Mouse (Mus musculus) hindbrain, postnatal 0 days (tissue): ENCODE results near the gene Gm3159. TPM values are rescaled to one million over a fixed set of nuclear protein-coding genes. Genes with fewer than 3 reads are reported as not detected.
"Not testable (repeated sequence)": the region's sequence is repeated elsewhere in the genome, so short reads cannot be mapped to it uniquely, and the experiment has no call there.

ENCODE experiments used
- ATAC-seq: fragments of 200-750 bp; cut with Nextera tagmentation; 2 replicates; pipeline ENCODE4 v1.8.0; 2017; ENCODE audit warnings: mild to moderate bottlenecking, moderate TSS enrichment, moderate library complexity
- DNase-seq: peaks from one replicate; pipeline ENCODE4 v3.0.0-alpha.2; 2015; ENCODE audit warnings: low spot score
- H3K27ac ChIP-seq: fragments of 300-500 bp; sonication (generic); 2 replicates; pipeline ENCODE4 v1.5.1; 2014; ENCODE audit warnings: mild to moderate bottlenecking
- H3K27me3 ChIP-seq: fragments of 300-500 bp; sonication (generic); 2 replicates; pipeline ENCODE4 v1.6.1; 2014; ENCODE audit warnings: low read length, mixed read lengths; ENCODE audit not compliant: insufficient read depth
- H3K36me3 ChIP-seq: fragments of 300-500 bp; sonication (generic); 2 replicates; pipeline ENCODE4 v1.6.1; 2014; ENCODE audit warnings: low read length, mixed read lengths; ENCODE audit not compliant: insufficient read depth
- H3K4me1 ChIP-seq: fragments of 300-500 bp; sonication (generic); 2 replicates; pipeline ENCODE4 v1.6.1; 2014; ENCODE audit warnings: antibody characterized with exemption, low read length, mixed read lengths; ENCODE audit not compliant: insufficient read depth
- H3K4me2 ChIP-seq: fragments of 300-500 bp; sonication (generic); 2 replicates; pipeline ENCODE4 v1.6.1; 2014; ENCODE audit warnings: low read depth, mild to moderate bottlenecking, low read length, moderate library complexity, mixed read lengths
- H3K4me3 ChIP-seq: fragments of 300-500 bp; sonication (generic); 2 replicates; pipeline ENCODE4 v1.5.1; 2014; ENCODE audit warnings: low read length
- H3K9ac ChIP-seq: fragments of 300-500 bp; sonication (generic); replicated peaks from 2 replicates; pipeline ENCODE4 v1.6.1; 2014; ENCODE audit warnings: mild to moderate bottlenecking, low read length, moderate library complexity, mixed read lengths
- H3K9me3 ChIP-seq: fragments of 300-500 bp; sonication (generic); 2 replicates; pipeline ENCODE4 v1.6.1; 2016; ENCODE audit warnings: low read length, mixed read lengths
- CTCF ChIP-seq: IDR thresholded peaks from 2 replicates; pipeline ENCODE4 v1.5.1; 2016; ENCODE audit warnings: antibody characterized with exemption, control low read depth, low read depth
- WGBS: fragments of 180-500 bp; shearing (Covaris S2); extraction: QIAGEN DNeasy Blood & Tissue Kit; methylation state at CpG from one replicate; pipeline ENCODE4 v1.1.7; 2014; 5-methylcytosine and 5-hydroxymethylcytosine counted together
- polyA plus RNA-seq: library from polyadenylated mRNA; unstranded; fragments of >200 nt; fragmentation: Nextera tagmentation; extraction: Ambion mirVana; gene quantifications from 2 replicates; pipeline ENCODE4 v1.2.1, GENCODE M21; 2015
- total RNA-seq: library from RNA; depleted of rRNA; stranded (reverse); fragments of >200 nt; gene quantifications from 2 replicates; pipeline ENCODE4 v1.2.3, GENCODE M21; 2014; rRNA removed

Gene Gm3159
- total and polyA plus RNA-seq, 2 experiments from 2014 or later: not detected

DNA sequence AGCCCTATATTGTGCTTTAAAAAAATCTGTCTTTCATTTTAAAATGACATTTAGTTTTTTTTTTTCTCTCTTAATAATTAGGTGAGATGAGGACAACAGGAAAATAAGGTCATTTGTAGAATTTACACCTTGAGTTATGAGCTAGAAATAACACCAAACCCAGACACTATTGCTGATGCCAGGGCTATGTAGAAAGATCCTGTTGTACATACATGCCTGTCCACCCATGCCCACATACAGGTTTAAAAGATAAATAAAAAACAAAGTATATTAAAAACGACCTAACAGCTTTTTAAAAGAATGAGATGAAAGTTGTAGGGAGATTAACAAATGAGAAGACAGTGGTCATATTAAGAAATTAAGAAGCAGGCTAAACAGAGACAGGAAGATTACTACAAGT, 12.6 kb downstream of the Gm3159 start:
- ATAC-seq, H3K9me3 ChIP-seq, H3K36me3 ChIP-seq, H3K9ac ChIP-seq, H3K4me3 ChIP-seq, H3K27me3 ChIP-seq, H3K4me2 ChIP-seq, H3K27ac ChIP-seq, DNase-seq, H3K4me1 ChIP-seq: not testable (repeated sequence)
- 75% methylated on average over 1 of the region's 1 CpGs for WGBS

GRCm38 (mm10) chr14:4414965-4415835, 17.9 kb downstream of the Gm3159 start, which contains the start of gene Gm3164:
Gene Gm3164 (plus strand): TSS chr14:4415448.
- Histone ChIP-seq H3K4me3 (peak within 1 kb of the TSS; percentile 37), H3K4me2 (peak within 1 kb of the TSS; percentile 48)
- peak; percentile 1 for DNase-seq
- not testable (repeated sequence) for H3K27ac ChIP-seq, H3K4me1 ChIP-seq, H3K27me3 ChIP-seq, H3K9ac ChIP-seq, ATAC-seq, H3K36me3 ChIP-seq, H3K9me3 ChIP-seq
- 3% methylated on average over 20 of the region's 59 CpGs for WGBS
- peak; percentile 37 for TF ChIP-seq CTCF

- not testable (repeated sequence) for H3K4me1 ChIP-seq, H3K4me2 ChIP-seq, H3K36me3 ChIP-seq, ATAC-seq, H3K9ac ChIP-seq, H3K9me3 ChIP-seq, H3K4me3 ChIP-seq, DNase-seq, H3K27ac ChIP-seq, H3K27me3 ChIP-seq
These were observed 33.4 kb downstream of the Gm3159 start, which contains the start of gene Gm3173 for GRCm38 (mm10) chr14:4430692-4431091. Gene Gm3173 (plus strand): TSS chr14:4430992.

Other genes with a start within 250 kb of the Gm3159 start
- not detected in 2 replicates for gene Gm3127, start 232.5 kb upstream of the Gm3159 start, total RNA-seq
- gene Gm3127, start 232.5 kb upstream of the Gm3159 start, polyA plus RNA-seq: not detected in 2 replicates
- 3.9 and 5.5 TPM in 2 replicates for gene Gm2974, start 214.9 kb upstream of the Gm3159 start, total RNA-seq
- 5.3 and 8.9 TPM in 2 replicates for gene Gm2974, start 214.9 kb upstream of the Gm3159 start, polyA plus RNA-seq
- gene Gm3138, start 147.9 kb upstream of the Gm3159 start, total RNA-seq: not detected in 2 replicates
- gene Gm3138, start 147.9 kb upstream of the Gm3159 start, polyA plus RNA-seq: not detected in 2 replicates
- not detected in 2 replicates for gene Gm3149, start 80.2 kb upstream of the Gm3159 start, total RNA-seq
- gene Gm3149, start 80.2 kb upstream of the Gm3159 start, polyA plus RNA-seq: not detected in 2 replicates
- gene 2610042L04Rik, start 62.8 kb upstream of the Gm3159 start, total RNA-seq: 2.8 and 4.2 TPM in 2 replicates
- 4.9 and 7.0 TPM in 2 replicates for gene 2610042L04Rik, start 62.8 kb upstream of the Gm3159 start, polyA plus RNA-seq
- gene Gm3164, start 17.9 kb downstream of the Gm3159 start, total RNA-seq: 1.1 and 1.5 TPM in 2 replicates
- 4.1 and 6.4 TPM in 2 replicates for gene Gm3164, start 17.9 kb downstream of the Gm3159 start, polyA plus RNA-seq
- gene Gm3173, start 33.5 kb downstream of the Gm3159 start, total RNA-seq: 13.8 TPM in 1 of 2 replicates, not detected in the other
- 2.0 TPM in 2 replicates for gene Gm3173, start 33.5 kb downstream of the Gm3159 start, polyA plus RNA-seq
- gene Gm3182, start 84.2 kb downstream of the Gm3159 start, total RNA-seq: not detected in 2 replicates
- gene Gm3182, start 84.2 kb downstream of the Gm3159 start, polyA plus RNA-seq: not detected in 2 replicates
- not detected in 2 replicates for gene Gm3047, start 157.9 kb downstream of the Gm3159 start, total RNA-seq
- not detected in 2 replicates for gene Gm3047, start 157.9 kb downstream of the Gm3159 start, polyA plus RNA-seq
- gene Gm8159, start 234.8 kb downstream of the Gm3159 start, total RNA-seq: 0.31 TPM in 1 of 2 replicates, not detected in the other
- 0.23 TPM in 1 of 2 replicates, not detected in the other for gene Gm8159, start 234.8 kb downstream of the Gm3159 start, polyA plus RNA-seq